Mouse (Mus musculus) brain, adult 2 months (tissue): ENCODE measurements around the gene Mmadhc.
A peak's percentile ranks its signal among the peaks of the same experiment; 100 is the strongest.

Experiments used
- DNase-seq: peaks from one replicate; pipeline ENCODE4 v3.0.0; 2011; ENCODE audit warnings: low read depth, low spot score

Gene Mmadhc

DNA sequence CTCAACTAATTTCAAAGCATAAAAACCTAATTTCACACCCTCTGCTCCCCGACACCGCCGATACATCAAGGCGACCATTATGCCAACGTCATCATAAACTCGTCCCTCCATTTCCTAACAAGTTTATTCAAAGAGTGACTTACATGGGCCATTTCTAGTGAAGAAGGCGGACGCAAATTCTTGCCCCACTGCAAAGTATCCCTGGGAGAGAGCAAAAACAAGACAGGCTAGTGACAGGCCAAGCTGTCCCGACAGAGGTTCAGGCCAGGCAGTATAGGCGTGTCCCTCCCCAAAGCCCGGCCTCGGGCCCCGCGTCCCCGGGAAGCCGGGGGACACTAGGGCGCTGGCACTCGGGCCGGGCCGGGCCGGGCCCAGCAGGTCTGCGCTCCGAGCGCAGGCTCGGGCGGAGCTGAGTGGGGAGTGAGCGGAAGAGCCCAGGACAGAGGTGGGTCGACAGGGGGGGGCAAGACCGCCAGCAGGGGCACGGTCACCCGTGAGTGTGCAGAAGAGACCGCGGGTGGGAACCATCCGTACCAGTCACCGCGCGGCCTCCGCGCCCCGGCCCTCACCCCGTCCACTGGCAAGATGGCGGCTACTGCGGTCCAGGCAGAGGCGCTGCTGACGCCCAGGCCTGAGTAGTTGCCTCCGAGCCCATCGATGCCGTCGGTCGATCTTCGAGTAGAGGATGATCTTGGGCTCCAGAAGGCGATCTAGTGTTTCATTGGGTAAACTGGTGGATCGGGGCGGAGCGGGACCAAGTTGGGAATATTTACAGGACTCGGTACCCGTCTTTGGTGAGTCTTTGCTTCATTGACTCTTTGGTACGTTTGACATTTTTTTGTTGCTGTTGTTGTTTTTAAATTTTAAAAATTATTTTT lies at the start of gene Mmadhc:
TSS of gene Mmadhc (minus strand) at position 693 of the 878 bp plus-strand sequence.
- peak; percentile 99 for DNase-seq

DNA sequence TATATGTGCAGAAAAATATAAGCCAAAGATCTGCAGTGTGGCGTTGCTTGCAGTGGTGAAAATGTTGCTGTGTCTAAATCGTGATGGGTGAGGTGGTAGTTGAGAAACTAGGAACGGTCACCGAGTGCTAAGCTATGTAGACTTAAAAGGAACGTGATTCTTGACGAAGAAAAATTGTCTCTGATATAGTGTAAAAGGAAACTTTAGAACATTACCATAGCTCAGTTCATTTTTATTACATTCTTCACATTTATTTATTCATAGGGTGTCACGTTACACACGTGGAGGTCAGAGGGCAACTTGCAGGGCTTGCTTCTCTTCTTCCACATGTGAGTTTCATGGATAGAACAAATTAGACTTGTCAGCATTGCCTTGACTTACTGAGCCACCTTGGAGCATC lies 47.0 kb upstream of the Mmadhc start:
- no peak for DNase-seq

DNA sequence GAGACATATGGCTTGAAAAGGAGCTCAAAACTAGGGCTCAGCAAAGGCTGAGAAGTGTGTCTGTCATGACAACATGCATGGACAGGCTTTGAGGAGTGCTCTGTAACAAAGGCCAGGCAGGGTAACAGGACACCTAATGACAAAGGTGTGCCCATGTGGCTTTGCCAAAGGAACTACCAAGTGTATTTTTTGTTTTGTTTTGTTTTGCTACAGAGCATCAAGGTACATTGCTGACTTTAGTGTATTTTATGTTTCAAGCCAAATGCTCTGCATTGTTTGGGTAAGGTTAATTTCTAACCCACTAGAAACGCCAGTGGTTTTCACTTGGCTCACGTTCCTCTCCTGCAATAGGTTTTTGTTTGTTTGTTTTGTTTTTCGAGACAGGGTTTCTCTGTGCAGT lies 42.5 kb upstream of the Mmadhc start:
- DNase-seq, result no peak

DNA sequence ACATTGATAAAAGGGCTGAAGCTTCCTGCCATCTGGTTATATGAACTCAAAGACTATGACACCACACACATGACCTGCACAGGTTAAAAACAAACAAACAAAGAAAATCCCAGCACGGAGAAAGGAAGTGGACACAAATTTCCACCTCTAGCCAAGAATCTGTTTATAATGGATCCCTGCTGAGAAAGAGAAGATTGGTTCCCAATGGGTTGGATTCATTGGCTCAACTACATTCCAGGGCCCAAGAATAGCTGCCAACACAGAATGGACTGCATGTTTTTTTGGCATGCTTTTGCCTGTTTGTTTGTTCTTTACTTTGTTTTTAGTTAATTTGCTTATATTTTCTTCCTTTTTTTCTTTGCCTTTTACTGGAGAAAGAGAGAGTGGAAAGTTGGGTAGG lies 41.0 kb upstream of the Mmadhc start:
- no peak for DNase-seq

DNA sequence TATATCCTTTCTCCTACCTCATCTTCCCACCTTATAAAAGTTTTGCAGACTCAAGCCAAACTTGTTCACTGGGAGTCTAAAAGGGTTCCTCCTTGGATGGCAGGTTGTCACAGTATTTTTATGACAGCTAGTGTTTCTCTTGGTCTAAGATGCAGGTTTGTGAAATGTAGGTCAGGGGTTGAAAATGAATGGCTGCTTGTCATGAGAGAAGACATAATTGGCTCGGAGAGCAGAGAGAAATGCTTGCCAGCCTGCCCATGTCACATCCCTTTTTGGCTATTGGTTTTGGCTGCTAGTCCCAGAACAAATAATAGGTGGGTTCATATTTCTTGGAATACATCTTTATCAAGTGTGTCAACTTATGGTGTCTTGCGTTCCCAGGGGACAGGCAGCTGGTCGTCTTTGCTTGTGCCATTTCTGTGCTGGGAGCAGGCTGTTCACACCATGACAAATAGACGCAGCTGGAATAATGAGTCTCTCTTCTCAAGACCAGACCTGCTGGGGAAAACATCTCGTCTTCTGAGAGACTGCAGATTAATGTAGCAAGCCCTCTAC lies 35.2 kb upstream of the Mmadhc start:
- peak; percentile 13 for DNase-seq

DNA sequence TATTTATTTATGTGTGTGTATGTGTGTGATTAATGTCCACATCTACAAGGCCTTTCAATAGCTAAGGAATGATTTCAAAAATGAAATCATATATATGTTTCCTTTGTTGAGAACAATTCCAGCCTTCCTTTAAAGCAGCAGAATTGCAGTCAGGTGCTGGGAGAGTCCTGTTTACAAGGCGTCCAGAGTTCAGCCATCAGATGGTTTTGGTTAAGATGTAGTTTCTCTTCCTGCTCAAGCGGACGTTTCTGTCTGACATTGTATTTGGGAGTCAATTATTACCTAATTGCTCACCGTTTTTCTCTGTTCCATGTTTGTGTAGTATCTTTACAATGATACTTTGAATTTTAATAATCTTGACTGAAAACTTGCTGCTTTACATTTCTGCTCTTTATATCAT lies 31.6 kb upstream of the Mmadhc start:
- DNase-seq, result no peak

DNA sequence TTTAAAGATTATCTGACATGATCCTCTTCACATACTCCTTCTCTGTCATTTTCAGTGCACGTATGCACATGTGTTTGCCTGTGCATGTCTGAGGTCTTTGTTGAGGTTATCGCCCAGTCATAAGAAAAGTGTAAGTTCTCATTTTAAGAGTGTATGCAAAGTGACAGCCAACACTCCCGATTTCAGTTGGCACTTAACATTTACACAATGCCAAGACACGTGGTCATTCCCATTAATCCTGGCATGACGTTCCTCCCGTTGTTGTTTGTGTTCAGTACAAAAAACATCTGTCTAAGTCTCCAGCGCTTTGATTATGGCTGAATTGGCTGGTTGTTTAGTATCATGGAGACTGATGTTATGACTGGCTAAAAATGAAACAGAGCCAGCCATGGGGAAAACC lies 28.2 kb upstream of the Mmadhc start:
- DNase-seq, result peak; percentile 61

DNA sequence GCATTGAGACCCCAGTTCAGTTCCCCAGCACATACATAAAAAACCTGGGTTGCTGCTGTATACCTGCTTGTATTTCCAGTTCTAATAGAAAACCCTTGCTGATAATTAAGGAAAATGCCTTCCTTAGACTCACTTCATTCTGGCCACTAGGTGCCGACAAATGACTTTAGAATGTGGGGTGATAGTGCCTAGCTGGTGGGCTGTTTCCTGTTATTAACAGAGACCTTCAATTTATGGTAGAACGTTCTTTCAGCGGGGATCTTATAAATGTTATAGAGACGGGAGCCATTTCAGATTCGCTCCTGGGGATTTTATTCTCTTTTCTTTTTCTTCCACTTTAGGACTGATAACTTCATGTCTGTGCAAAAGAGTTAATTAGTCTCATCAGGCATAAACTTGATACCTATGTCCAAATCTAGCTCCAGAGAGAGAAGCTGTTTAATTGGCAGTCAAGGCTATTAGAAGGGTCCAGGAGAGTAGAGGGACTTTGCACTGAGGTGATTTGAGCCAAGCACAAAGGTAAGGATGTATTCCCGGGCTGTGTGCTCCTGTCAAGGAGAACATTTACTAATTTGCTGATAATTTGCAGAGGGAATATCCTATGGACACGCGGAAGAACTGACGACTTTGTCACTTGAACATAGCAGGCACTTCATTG lies 10.2 kb upstream of the Mmadhc start:
- peak; percentile 71 for DNase-seq

DNA sequence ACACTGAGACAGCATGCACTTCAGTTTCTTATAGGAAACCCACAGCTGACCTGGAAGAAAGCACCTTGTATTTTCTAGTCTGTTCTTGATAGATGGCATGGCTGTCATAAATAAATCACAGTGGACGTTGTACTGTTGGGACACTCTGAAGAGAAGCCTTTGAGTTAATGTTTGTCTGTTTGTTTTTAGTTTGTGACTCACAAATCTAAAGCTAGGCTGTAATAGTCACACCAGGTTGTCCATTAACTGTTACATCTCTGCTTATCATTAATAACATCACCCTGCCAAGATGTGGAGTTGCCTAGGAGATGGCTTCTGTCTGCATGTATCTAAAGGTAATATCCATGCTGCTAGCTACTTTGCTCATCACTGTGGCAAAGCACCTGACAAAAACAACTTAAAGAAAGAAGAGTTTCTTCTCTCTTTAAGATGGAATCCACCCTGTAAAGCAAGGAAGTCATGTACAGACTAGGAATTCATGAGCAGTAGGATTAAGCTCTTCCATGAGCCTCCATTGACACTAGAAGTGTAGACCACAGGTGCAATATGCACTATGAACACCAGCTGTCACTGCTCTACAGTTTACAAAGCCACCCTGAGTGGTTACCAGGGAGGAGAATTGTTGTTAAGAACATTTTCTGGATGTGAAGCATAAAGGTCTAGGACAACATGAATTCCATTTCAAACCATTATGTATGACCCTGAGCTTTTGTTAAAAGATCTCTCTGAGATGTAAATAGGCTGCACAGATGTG lies 8.4 kb upstream of the Mmadhc start:
- DNase-seq, result peak; percentile 52

DNA sequence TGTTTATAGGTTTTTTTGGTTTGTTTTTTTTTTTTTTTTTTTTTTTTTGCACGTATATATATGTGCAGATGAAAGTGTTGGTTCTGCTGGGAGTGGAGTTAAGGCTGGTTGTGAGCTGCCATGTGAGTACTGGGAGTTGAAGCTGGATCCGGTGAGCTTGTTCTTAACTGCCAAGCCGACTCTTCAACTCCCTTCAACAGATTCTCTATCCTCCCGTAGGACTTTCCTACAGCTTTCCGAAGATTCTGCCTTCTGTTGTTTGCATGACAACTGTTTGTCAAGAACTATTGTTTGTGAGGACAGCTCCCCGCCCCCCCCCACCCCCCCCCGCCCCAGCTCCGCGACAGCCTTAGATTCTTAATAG lies 368 bp upstream of the Mmadhc start:
- no peak for DNase-seq

DNA sequence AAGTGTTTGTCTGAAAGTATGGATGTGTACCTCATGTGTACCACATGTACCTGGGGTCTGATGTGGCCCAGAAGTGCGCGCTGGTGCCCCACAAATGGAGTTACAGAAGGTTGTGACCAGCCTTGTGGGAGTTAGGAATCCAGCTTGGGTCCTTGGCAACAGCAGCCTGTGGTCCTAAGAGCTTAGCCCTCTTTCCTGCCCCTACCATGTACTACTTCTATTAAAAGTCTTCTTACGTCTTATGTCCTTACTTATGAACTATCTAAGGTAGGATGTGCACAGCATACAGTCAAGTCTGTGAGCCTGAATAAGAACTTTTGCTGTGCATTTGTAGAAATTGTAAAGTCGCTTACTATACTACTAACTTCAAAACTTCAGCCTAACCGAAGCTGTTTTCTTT lies 1.0 kb downstream of the Mmadhc start:
- DNase-seq, result no peak

DNA sequence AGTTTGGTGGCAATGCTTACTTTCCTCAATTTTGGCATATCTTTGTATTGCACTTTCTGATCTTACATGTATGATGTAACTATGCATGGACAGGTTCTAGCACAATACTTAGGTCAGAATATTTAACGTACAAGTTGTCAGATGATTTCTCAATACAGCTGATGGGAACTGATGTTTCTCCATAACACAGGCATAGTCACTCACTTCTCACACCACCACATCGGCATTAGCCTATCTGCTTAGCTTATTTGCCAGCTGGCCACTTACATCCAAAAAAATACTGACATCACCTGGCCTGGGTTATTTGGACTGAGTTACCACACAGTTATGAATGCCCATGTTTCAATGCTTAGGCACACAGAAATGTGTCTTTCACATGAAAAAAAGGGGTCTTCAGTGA lies 2.5 kb downstream of the Mmadhc start:
- no peak for DNase-seq

DNA sequence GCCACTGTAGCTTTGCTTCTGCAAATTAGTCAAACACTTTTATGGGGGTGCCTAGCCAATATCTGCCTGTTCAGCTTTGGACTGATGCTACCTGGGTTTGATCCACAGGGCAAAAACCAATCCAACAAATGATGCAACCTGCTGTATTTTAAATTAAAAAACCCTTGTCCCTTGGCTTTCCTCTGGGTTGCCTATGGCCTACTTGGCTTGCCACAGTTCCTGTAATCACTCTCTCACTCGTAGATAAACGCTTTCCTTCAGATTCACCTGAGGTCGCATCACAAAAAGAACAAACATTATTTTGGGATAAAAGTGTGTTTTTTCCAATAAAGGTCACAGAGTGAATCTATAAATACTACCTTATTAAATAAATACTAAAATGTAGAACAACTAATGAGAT lies 3.0 kb downstream of the Mmadhc start:
- DNase-seq, result no peak

DNA sequence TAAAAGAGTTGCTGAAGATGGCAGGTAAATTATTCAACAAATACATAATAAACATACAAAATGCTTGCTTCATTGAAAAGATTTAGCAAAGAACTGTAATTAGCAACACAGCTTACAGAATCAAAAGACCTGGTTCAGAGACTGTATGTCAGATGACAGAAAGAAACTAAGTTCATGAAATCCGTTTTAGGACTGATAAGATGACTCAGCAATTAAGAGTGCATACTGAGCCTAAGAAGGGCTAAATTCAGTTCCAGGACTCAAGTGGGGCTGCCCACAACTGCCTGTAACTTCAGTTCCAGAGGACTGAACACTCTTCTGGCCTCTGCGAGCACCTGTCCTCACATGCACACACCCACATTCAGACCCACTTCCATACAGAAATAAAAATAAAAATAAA lies 4.7 kb downstream of the Mmadhc start:
- no peak for DNase-seq

DNA sequence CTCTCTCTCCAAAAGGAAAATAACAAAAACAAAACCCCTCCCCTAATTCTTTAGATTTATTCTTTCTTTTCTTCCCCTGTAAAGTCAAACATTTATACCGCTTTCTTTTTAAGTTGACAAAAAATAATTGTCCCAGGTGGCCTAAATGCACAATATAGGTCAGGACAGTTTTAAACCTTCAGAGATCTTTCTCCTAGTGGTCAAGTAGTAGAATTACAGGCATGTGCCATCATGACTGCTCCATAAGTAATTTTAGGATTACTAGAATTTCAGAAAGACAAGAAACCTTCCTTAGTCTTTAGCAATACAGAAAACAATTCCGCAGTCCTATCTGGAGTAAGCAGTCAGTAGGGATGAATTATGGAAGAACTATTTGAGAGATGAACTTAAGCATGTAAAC lies 5.8 kb downstream of the Mmadhc start:
- DNase-seq, result no peak

DNA sequence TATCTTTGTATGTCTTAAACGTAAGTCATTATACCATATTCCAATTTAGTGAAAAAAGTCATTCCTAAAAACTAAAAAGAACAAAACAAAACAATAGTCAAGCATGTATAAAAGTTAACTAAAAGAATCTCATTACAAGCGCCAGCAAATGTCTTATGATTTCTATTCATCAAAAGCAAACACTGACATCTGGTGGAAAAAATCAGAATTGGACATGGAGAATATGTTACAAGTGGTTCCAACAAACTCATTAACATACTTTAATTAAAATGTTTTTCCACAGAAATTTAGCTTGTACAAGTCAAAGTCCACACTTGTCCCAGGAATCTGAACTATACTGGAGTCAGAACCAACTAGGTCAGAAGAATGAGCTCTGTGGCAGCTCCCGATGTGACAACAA lies 11.8 kb downstream of the Mmadhc start:
- DNase-seq, result peak; percentile 68

DNA sequence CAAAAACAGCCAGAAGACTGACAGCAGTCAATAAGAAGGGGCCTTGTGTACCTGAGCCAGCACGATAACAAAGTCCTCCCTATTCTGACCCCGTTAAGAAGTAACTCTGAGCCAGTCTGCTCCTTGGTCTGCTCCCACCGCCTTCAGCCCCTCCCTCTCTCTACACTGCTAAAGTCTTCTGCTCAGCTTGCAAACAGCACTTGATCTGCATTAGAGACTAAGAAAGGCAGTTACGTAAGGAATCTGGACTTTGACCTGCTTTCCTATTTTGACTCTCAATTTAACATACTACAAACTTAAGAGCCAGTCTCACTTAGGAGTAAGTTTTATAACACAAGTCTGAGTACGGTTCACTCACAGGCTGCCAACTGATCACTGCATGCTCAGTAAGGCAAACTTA lies 12.6 kb downstream of the Mmadhc start:
- no peak for DNase-seq

DNA sequence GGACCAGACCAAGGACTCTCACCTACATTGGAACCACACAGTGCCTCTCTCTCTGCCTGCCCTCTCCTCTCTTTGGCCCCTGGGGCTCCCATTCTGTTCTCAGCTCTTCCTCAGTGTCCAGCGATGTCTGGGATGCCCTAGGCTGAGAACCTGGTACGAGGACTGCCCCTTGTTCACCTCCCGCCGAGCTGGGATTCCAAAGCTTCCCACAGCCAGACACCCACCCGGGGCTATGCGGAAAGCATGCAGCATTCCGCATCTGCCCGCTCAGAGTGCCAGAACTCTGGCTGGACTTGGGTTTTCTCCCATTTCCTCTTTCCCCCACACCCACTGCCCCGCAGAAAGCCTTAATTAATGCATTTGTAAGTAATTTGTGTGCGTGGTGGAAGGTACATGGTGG lies 19.9 kb downstream of the Mmadhc start:
- no peak for DNase-seq

DNA sequence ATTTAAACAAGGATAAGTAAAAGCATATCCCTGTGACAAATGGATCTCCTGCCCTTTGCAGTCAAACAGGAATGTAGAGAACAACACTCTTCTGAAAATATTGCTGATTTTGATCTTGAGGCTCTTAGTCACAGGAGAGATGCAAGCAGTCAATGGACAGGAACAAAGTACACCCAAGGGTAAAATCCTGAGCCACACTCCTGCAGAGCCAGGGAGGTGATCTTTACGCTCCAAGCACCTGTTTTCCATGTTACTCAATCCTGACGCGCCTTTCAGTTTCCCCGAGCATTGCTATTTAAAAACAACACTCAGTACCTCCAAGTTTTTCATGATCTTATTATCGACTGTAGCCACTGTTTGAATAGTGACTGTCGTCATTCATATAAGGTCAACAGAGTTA lies 23.2 kb downstream of the Mmadhc start:
- no peak for DNase-seq

DNA sequence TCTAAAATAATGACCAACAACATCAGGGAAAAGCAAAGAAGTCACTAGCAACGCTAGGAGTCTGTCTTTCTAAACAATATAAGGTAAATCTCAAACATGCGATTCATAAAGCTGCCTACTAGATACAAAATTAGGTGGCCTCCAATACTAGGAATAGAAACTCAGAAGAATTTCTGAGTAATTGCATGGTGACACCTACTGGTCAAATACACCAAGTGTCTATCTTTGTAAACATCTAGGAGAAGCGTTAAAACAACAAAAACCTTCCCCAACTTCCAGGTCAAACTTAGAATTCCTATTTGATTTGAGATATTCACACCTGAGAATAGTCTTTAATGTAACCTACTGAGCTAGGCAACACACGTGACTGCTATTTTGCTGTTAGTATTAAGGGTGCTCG lies 24.4 kb downstream of the Mmadhc start:
- peak; percentile 55 for DNase-seq

DNA sequence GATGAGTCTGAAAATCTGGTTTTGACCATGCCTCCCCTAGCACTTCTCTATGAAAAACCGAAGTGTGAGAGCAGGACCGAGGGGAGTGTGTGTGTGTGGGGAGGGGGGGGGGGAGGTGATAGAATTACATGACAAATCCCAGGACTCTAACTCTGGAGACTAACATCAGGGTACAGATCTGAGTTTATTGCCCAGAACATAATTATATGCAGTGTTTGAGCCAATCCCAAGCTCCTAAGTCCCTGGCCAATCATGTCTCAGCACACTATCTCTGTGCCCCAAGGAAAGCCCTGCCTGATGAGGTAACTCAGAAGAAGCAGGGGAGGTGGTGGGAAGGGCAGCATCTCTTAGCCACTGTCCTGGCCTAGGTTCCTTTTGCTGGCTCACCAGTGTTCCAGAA lies 28.1 kb downstream of the Mmadhc start:
- no peak for DNase-seq

DNA sequence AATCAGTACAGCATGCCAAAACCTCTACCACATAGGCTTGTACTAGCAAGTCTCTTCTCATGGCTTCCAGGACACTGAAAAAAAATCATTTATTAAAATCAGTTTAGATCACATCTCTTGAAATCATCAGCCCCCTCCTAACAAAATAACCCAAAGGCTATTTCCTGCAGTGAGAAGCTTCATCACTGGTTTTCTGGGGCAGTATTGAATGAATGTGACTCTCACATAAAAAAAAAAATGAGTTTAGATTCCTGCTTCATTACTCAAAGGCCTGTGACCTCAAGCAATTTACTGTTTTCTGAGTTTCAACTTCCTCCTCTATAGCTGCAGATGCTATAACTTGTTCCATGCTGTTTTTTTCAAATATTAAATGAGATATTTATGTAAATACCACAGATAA lies 29.6 kb downstream of the Mmadhc start:
- no peak for DNase-seq
